Mouse (Mus musculus) adrenal gland, postnatal 36 days (tissue): Measurements from ENCODE around the gene Fam166b. TPM values are rescaled to one million over a fixed set of nuclear protein-coding genes. Genes with fewer than 3 reads are reported as not detected.

Source experiments
- DNase-seq, 2 experiments: peaks; one replicate each; pipeline ENCODE4 v3.0.0; 2021; ENCODE audit warnings: mixed read lengths in 1 of 2
- long read RNA-seq, 2 experiments: library from polyadenylated mRNA; stranded (forward); transcript quantifications; one replicate each; pipeline ENCODE4 v2.0.0; 2021; ENCODE audit warnings: borderline sequencing depth in 2 of 2
- total RNA-seq, 2 experiments: library from RNA; stranded (reverse); gene quantifications; 2 replicates each; pipeline ENCODE4 v1.2.3; 2021

The Fam166b gene
- under 1 TPM in 1 of 2 experiments, not detected in 1; 0.92 TPM for total RNA-seq
- long read RNA-seq, experiment 1, result 0 reads
- long read RNA-seq, experiment 2, result 0 reads

DNA sequence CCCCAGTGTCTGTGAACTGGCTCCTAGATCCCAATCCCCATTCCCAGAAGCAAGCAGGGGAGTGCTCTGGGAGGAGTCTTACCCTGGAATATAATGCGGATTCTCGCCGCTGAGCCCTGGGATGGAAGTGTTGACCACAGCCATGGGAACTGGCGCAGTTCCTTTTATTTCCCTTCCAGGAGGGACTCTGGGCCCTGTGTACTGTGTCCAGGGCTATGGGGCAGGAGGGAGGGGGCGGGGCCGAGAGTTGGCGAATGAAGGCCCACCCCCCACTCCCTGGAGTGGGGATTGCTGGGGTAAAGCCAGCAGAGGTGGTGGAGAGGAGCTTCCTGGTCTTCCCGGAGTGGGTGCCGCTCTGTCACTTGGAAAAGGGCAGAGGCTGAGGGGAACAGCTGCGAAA, at the start of gene Fam166b:
TSS of gene Fam166b (minus strand) at position 189 of the 400 bp plus-strand sequence.
- DNase-seq, result no peak

DNA sequence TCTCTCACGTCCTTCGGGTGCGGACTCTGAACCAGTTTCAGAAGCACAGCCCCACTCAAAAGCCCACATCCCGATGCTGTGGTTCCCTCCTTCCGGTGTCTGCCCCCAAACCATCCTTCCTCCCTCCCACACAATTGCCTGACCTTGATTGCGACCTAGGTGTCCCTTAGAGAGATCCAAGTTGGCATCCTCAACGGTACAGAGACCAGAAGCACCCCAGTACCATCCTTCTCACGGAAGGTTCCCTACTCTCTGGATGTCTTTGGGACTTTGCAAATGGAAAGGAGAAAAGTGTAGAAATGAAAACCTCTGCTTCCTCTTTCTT, 49.6 kb upstream of the Fam166b start:
- no peak for DNase-seq

DNA sequence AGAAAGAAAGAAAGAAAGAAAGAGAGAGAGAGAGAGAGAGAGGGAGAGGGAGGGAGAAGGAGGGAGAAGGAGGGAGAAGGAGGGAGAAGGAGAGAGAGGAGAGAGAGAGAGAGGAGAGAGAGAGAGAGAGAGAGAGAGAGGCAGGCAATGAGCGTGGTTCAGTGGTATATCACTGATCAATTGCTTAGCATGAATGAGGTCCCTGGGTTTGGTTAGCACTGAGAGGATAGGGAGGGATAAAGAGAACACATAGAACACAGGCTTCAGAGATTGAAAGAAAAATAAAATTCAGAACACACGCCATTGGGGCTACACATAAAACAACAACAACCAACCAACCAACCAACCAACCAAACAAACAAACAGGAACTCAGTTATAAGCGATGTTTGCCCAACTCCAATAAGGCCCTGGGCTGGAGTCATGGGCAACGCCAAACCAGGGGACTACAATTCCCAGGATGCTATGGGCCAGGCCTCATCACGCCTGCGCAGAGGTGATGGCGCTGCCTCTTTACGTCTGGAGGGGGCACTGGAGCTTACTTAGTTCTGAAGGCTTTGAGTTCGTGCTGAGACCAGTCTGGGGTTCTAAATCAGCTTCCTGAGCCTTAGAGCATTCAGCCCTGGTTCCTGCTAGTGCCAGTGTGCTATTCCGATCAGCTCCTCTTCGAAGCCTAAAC, 49.1 kb upstream of the Fam166b start:
- DNase-seq, result peak; percentile 90 to 91

DNA sequence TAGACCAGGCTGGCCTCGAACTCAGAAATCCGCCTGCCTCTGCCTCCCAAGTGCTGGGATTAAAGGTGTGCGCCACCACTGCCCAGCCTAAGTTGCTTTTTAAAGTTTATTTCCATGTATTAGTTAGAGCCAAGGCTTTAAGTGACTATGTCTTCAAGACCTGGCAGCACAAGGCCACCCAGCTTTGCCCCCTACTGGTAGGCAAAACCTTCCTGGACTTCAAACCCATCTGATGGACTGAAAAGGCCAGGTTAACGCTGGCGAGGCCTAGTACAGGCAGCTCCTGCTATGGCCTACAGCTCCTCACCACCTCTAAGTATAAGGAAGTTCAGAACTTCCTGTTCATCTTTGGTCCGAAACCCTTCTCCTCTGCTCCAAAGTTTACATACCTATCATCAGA, 47.7 kb upstream of the Fam166b start:
- DNase-seq, result no peak

DNA sequence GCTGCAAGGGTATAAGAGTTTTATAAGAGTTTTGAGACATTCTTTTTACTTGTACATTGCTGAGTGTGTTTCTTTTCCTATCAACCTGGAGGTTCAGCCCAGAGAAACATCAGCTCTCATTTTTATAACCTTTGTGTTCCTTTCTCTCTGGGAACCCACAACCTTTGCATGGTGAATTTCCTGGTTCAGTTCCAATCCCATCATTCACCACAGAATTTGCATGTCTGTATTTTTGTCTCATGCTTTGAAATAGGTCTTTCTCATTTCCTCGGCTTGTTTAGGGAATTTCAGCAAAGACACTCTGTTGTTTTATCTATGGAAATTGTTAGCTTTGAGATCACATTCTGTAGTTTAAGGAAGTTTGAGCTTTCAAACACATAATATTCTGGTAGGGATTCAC, 44.7 kb upstream of the Fam166b start:
- no peak for DNase-seq

DNA sequence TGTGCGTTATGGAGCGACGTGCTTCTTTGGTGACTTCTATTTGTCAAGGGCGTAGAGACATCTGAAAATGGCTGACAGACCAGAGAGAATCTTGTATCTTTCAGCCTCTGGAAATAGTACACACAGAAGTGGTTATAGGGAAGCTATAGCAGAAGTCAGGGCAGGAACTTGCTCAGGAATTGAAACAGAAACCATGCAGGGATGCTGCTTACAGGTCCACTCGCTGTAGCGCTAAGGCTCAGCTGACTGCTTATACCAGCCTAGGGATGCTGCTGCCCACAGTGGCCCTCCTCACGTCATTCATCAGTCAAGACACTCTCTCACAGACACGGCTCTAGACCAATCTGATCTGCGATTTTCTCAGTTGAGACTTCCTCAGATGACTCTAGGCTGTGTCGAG, 41.4 kb upstream of the Fam166b start:
- no peak for DNase-seq

DNA sequence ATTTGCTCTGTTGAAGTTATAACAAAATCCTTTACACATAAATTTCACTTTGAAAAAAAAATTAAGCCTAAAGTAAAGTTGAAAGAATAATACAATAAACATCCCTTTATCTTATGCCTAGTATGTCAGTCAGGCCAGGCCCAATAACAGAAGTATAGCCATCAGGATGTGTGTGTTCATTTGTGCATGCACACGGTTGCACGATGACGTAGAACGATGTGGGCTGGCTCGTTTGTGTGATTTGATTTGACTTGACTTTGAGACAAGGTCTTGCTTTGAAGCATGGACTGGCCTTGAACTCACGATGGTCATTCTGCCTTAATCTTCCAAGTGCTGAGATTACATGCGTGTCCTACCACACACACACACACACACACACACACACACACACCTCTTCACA, 37.9 kb upstream of the Fam166b start:
- no peak for DNase-seq

DNA sequence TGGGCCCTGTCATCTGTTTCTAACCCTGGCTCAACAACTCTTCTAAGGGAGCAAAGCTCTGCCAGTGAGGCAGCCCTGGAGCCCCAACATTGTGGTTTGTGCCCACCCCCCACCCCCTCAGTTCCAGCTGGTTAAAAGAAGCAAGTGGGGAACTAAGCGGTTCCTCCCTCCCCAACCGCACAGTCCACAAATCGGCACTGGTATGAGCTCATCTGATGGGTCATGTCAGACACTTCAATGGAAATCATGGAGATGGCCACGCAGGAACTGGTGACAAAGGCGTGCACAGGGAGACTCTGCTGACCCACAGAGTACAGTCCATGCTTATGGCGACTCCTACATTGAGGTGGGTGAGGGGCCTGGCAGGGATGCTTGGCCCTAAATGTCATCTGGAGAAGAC, 37.0 kb upstream of the Fam166b start:
- DNase-seq, result no peak

DNA sequence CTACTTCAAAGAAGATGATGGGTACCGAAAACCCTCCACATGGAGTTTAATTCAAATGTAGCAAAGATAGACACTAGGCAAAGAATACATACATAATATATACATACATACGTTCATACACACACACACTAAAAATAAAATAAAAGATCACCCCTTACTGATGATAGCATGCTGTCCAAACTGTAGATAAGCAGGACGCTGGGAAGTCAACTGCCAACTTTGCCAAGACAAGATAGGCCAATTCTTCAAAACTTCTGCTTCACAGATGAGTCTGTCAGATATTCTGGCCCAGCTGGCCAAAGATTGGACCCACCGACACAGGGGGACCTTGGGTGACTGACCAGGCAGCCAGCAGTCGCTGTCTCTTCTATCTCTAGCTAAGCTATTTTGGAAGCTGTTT, 34.2 kb upstream of the Fam166b start:
- DNase-seq, result no peak

DNA sequence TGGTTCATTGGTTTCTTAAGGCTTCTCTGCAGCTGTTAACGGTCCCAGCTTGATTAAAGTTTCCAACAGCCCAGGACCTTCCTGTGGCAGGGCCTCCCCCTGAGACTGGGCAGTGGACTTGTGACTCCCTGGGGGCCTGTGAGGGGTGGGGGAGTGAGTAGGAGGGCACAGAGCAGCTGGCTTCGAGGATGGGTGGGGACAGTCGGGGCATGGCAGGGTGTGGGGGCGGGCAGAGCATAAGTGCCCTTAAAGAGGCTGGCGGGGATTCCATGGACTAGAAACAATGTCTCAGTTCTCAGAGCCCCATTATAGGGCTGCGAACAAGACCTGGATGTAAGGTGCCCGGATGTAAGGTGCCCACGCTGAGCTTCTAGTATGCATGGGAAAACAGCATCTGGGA, 28.2 kb upstream of the Fam166b start:
- no peak for DNase-seq

DNA sequence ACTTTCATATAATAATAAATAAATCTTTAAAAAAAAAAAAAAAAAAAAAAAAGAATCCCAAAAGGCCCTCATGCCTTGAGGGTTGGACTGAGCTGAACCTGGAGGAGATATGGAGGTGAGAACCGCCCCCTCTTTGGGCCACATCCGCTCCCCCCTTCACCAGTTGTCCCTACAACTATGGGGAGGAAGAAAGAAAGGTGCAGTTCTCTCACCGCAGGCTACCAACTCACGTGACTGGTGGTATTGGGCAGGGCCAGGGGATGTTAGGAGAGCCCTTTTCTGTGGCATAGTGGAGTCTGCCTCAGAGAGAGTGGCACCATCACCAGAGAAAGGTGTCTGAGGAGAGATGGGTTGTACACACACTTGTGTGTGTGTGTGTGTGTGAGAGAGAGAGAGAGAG, 27.5 kb upstream of the Fam166b start:
- no peak for DNase-seq

DNA sequence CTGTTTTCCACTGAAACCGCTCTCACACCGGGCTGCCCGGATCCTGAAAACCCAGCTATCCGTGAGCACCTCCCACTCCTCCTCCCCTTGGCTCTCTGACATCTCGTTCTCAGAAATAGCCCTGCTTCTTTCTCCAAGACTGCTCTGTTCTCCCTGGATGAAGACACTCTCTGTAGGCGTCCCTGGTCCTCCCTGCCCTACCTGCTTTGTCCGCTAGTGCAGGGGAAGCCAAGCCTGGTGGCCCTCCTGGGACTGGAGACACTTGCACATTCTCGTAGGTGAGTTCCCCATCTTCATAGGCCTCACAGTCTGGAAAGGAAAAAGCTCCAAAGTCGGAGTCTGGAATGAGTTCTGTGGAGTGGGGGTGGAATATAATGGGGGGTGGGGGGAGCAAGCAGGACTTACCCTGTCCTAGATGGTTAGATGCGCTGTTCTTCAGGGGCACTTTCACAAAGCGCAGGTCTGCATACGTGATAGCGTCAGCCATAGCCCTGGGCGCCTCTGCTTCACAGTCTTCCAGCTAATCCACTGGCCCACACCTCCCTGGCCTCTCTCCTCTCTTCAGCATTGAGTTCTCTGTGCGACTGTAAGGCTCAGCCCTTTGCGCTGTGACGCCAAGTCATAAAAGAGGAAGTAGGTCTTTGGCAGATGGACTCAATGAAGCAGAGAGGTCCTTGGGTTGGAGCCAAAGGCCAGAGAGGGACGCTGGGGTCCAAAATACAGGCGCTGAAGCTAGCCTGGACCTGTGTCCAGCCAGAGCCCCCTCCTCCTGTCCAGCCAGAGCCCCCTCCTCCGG, 25.3 kb upstream of the Fam166b start, which contains the start of gene Cd72:
TSS of gene Cd72 (minus strand) at position 588 of the 796 bp plus-strand sequence.
- DNase-seq, result no peak

DNA sequence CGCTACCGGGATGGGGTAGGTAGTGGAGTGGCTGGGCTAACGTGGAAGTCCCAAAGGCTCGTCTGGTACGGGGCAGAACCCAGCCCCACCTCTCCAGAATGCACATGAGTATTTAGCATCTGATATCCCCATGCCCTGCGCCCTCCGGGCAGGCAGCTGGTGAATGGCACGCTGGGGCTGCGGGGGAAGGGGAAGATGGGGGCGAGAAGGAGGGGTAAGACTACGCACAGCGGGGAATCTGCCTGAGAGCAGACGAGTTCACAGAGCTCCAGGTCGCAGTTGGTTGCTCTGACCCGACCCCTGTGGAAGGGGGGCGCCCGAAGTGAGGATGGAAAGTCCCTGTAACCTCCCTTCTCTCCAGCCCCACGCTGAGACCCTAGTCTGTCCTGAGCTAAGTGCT, 24.5 kb upstream of the Fam166b start:
- DNase-seq, result no peak

DNA sequence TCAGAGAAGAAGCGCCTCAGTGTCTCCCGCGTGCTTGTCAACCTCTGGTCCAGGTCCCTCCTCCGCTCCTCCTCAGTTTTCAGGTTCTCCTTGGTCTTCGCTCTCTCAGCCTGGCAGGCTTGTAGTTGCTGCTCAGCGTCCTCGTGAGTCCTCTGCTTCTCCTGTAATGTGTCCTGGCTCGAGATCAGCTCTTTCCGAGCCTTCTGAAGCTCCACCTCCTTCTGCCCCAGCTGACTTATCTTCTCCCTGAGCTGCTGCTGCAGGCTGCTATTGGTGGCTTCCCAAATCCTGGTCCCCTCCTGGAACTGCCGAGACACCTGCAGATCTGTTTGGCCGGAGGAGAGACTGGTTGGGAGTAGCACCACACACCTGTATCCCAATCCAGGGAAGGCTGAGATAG, 23.4 kb upstream of the Fam166b start:
- DNase-seq, result no peak

DNA sequence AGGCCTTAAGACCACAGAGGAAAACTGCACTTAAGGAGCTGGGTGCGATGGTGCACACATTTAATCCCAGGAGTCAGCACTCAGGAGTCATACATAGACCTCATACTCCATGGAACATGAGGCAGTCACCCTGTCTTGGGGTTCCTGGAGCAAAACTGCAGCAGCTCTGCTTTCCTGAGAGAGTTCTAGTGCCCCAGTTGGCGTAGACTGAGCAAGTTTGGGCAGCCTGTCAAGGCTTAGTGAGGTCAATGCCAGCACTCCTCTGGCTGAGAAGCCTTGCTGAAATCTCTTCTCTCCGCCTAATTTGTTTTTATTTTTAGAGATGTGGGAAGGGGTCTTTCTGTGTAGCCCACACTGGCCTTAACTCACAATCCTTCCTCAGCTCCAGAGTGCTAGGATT, 19.6 kb upstream of the Fam166b start:
- peak; percentile 73 to 78 for DNase-seq

DNA sequence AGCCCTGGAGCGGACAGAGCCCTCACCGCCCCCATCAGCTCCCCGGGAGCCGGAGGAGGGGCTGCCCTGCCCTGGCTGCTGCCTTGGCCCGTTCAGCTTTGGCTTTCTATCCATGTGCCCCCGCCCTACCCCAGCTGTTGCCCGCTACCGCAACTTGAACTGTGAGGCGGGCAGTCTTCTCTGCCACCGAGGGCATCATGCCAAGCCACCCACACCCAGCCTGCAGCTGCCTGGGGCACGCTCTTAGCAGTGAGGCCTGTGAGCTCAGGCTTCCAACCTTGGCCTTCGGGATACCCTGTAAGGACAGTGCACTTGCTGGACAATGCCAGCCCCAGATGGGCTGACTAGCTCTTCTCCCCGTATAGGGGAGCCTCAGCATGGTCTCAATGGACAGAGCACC, 18.3 kb upstream of the Fam166b start:
- DNase-seq, result peak; percentile 75 to 76

DNA sequence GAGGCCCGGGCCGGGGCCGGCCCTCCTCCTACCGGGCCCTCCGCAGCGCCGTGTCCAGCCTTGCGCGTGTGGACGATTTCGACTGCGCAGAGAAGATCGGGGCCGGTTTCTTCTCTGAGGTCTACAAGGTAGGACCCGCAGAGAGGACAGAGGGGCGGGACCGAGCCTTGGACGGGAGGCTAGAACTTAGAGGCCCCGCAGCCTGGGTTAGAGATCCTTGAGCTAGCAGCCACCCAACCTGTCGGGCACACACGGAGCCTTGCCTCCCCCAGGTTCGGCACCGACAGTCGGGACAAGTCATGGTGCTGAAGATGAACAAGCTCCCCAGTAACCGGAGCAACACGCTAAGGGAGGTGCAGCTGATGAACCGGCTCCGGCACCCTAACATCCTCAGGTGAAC, 14.6 kb upstream of the Fam166b start:
- peak in 1 of 2 experiments; percentile 60 for DNase-seq

DNA sequence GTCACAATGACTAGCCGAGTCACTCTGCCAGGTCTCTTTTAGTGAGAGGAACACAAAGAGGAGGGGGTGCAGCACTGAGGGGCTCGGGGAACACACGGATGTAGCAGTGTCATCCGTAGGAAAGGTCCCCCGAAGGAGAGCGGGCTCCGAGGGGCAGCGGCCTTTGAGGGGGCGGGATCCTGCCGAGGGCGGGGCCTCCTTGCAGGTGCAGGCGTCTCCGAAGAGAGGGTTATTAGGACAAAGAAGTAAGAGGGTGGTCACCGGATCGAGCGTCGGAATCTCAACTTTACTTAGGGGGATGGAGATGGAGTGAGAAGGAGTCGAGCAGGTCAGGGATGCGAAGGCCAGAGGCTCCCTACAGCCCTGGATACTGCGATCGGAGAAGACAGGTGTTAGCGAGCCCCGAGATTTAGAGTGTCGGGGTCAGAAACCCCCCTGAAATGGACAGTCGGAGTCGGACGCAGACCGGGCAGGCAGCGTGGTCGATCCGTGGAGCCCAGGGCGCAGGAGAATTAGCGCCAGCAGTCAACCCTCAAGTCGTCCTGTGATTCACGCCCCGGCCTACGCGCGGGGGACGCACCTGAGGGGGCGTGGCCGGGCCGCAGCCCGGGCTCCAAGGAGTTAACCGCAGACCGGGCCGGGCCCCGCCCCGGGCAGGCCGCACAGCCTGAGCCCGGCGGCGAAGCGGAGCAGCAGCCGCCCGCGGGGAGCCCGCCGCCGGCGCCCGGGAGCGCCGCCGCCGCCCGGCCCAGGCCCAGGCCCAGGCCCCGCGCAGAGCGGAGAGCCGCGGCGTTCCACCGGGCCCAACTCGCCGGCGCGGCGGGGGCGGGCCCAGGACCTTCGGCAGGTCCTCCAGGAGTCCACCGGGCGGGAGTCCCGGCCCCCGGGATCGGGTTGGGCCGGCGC, 13.8 kb upstream of the Fam166b start:
- DNase-seq, result peak; percentile 82 to 90

DNA sequence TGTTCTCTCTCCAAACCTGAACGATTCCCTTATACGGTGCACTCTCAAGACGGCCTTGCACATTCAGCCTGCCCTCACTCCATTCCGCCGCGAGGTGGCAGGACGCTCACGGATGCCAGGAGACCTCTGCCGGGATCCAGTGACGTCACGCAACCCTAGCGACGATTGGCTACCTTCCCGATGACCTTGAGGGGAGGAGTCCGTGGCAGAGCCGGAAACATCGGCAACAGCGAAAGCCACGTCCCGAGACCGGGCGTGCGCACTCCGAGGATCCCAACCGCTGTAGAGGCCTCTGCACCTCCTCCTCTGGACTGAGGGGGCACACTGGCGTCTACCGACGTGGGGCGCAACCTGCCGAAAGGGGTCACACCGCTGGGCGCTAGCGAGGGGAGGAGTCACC, 13.1 kb upstream of the Fam166b start:
- DNase-seq, result peak; percentile 99 to 100

DNA sequence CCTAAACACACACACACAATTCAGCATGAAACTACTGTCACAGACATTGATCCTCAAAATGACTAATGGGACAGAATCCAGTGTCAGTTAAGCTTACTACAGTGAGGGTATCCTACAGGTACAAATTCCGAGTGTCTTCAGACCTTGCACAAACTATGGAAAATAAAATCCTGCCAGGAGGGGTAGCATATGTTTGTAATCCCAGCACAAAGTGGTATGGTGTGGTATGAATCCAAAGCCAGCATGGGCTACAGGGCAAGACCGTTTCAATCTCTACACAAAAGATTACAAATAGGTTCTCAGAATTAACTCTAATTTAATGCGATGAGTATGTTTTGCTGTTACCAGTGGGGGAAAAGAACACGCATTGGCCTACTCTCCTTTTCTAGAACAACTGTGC, 12.7 kb upstream of the Fam166b start, which contains the start of gene Tesk1:
TSS of gene Tesk1 (plus strand) at position 301 of the 400 bp plus-strand sequence.
- no peak for DNase-seq

DNA sequence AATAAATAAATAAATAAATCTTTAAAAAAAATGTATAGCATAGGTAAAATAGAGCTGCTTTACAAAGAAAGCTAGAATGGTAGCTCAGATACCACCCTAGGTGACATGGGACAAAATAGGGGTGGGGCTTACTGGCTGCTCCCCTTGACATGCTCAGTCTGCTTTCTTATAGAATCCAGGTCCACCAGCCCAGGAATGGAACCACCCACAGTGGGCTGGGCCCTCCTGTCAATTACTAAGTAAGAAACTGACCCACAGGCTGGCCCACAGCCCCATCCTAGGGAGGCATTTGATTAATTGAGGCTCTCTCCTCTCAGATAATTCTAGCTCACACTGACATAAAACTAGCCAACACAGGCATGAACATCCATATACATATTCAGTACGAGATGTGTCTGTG, 3.9 kb upstream of the Fam166b start:
- DNase-seq, result no peak

DNA sequence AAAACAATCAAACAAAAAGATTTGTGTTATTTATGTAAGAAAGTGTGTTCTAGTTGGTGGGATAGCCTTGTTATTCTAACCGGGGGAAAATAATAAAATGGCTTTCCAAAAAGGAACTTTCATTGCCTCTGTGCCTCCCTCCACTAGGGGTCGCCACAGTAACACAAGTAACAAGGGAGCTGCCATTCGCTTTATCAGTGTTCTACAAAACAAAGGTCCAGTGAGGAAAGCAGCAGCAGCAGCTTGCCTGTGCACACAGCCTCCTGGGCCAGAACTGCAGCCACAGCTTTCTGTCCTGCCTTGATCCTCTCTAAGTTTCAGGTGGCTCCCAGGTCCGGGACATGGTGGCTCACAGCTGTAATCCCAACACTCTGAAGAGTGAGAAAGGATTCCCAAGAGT, 2.8 kb upstream of the Fam166b start:
- peak; percentile 82 to 90 for DNase-seq
